Mouse (Mus musculus): ENCODE data around the gene Pcca.
"Not testable (repeated sequence)": the region's sequence is repeated elsewhere in the genome, so short reads cannot be mapped to it uniquely, and the experiment has no call there.

The Pcca gene

DNA sequence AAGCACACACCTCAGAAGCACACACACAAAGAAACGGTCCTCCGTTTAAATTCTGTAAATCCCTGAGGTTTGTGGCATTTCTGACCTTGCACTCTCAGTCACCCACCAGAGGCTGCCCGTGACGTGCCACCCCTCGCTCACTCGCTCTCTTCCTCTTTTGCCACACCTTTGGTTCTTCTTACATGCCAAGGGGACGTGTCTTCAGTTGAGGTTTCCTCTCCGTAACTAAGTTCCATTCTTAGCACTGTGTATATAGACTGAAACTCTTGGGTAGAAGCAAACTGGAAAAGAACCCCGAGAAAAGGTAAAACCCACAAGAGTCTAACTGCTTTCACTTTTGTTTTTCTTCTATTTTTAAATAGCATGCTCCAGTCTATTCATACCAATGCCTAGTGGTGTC lies 23.2 kb downstream of the Pcca start:
- intact Hi-C loops (cut with DNase I): no loop called here

DNA sequence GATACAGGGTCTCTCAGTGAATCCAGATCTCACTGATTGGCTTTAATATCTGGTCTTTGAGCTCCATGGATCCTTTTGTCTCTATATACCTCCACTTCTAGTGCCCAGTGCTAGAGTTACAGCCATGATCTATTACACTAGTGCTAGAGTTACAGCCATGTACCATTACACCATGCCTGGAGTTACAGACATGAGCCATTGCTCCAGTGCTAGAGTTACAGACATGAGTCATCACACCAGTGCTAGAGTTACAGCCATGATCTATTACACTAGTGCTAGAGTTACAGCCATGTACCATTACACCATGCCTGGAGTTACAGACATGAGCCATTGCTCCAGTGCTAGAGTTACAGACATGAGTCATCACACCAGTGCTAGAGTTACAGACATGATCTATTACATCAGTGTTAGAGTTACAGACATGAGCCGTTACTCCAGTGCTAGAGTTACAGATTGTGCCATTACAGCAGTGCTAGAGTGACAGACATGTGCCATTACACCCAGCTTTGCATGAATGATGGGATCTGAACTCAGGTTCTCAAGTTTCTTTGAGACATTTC lies 26.8 kb downstream of the Pcca start:
- intact Hi-C loops (cut with DNase I): not testable (repeated sequence)

DNA sequence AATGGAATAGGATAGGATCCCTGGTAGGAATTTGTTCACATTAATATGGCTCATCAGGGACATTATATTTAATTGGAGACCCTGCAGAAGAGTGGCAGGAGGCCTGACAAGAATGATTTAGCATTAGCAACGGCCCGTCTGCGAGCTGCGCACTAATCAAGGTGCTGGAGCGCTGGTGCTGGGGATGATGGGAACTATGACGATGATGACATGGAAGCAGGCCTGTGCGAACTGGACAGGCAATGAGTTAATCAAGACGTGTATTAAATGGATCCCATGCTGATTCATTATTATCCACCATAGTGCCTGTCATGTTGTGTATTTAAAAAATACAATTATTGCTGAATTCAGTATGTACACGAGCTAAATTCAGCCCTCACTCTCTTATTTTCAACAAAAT lies 36.7 kb downstream of the Pcca start:
- intact Hi-C loops (cut with DNase I): no loop called here

DNA sequence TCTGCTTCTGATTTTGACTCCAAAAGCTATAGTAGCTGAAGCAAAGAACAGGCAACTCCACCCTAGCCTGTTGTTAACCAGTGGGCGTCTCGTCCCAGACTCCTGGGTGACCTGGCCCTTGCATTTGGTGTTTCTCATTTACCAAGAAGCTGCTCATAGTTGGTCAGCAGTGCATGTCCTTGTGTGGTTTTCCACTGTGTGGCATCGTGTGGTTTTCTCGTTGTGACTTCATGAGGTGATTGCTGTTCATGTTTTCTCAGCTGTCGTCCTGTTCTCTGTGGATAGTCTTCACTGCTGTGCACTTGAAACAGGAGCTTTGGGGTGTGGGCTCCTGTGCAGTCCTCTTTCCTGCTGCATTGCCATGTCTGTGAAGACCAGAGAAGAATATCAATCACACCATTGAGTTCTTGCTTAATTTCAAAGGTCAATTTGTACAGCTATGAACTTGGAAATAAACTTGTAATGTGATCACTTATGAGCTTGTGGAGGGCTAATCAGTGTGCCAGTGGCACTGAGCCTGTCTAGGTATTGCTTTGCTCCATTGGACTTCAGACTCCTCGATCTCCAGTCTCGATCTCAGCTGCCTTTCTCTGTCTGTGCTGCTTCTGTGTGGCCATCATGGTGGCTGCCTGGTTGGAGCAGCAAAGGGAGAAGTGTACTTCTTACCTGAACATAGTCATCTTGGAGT lies 40.1 kb downstream of the Pcca start:
- intact Hi-C loops (cut with DNase I): no loop called here

DNA sequence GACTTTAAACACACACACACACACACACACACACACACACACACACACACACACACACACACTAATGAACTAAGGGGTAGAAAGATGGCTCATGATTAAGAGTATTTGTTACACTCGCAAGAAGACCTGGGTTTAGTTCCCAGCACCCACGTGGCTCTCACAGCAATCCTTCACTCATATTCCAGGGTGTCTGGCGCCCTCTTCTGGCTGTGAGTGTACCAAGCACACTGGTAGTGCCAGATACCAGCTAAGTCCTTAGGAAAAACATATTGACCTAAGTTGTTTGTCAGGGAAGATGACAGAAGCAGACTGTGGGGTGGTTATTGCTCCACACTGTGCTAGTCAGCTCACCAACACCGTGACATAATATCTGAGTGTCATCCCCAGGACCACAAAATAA lies 43.7 kb downstream of the Pcca start:
- intact Hi-C loops (cut with DNase I): no loop called here

DNA sequence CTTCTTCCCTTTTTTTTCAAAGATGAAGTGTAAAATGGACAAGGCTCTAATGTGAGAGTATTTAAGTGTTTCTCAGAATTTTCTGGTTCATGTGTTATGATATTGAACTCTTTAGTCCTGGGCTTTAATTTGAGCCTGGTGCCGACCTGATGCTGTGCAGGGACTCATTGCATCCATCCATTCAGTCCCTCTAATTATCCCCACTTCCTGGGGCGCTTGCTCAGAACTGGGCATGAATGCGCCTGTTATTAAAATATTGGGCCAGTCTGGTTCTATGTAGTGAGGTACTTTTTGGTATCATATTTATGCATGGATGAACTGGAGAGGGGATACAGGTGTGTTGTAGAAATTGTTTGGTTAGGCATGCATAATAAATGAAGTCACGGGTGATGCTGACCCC lies 47.9 kb downstream of the Pcca start:
- intact Hi-C loops (cut with DNase I): no loop called here

DNA sequence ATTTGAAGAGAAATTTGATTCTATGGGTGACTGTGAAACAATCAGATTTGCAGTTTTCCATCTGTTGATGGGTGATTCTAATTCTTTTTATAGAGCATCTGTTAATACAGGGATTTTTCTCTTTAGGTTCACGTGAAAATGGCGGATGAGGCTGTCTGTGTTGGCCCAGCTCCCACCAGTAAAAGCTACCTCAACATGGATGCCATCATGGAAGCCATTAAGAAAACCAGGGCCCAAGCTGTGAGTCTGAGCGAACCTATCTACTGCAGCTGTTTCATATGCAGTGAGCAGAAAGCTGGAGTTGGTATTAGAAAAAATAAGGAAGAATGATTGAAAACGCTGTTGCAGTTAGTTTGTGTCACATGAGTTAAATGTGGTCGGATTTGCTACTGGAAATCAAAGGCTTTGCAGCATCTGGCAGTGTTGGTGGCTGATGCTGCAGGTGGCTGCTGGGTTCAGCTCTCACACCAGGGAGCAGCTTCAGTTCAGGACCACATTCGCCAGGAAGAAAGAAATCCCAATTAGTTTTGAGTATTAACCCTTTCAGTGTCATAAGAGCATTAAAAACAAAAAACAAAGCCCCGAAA lies 48.5 kb downstream of the Pcca start:
- intact Hi-C loops (cut with DNase I): no loop called here

DNA sequence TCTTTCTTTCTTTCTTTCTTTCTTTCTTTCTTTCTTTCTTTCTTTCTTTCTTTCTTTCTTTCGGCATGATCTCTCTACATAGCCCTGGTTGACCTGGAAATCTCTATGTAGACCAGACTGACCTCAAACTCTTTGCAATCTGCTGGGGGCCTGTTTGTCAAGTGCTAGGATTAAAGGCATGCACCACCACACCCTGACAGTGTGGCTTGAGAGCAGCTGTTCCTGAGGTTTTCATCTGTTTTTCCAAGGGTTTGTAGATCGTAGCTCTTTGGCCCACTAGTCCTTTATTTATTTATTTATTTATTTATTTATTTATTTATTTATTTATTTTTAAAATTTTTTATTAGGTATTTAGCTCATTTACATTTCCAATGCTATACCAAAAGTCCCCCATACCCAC lies 50.0 kb downstream of the Pcca start:
- intact Hi-C loops (cut with DNase I): not testable (repeated sequence)

DNA sequence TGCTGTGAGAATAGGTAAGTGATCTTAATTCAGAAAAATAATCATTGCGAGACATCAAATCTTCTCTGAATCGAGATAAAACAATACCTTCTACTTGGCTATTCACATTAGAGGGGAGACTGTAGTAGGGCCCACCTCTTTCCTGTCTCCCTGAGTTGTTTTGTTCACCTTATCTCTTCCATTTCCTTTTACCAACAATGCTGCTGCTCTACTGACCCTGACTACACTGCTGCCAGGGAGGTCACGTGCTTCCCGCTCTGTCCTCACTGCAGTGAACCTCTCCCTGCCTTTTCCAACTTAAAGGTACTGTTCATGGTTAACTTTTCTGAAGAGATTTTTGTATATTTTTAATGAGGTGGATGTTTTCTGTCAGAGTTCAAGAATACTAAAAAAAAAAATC lies 52.8 kb downstream of the Pcca start:
- intact Hi-C loops (cut with DNase I): no loop called here

DNA sequence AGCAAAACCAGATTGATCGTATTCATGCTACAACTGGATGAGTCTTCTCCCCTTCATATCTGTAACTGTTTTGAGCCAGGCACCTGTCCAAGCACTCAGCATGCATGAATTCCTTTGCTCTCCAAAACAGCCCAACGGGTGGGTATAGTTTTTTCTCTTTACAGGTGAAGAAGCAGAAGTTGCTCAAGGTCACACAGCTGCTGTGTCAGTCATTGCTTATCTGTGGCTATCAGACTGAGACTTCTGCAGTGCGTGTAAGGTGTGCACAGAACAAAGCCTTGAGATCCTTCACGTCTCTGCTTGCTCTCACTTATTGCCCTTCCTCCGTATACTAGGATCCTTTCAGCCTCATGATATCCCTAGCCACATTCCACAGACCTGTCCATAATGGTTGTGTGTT lies 63.4 kb downstream of the Pcca start:
- intact Hi-C loops (cut with DNase I): no loop called here

DNA sequence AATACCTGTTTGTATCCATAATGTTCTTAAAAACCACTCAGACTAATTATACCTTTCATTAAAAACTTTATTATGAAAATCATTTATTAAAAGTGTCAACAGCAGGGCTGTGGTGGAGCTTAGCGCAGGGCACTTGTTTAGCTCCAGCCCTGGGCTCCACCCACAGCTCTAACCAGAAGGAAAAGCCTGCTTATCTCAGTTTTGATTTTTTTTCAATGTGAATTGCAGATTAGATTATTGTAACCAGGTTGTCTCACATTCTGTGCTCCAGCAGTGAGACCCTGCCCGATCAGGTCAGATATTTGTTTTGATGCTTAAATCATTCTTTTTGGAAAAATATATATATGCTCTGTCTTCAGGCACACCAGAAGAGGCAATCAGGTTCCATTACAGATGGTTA lies 64.7 kb downstream of the Pcca start:
- intact Hi-C loops (cut with DNase I): no loop called here

DNA sequence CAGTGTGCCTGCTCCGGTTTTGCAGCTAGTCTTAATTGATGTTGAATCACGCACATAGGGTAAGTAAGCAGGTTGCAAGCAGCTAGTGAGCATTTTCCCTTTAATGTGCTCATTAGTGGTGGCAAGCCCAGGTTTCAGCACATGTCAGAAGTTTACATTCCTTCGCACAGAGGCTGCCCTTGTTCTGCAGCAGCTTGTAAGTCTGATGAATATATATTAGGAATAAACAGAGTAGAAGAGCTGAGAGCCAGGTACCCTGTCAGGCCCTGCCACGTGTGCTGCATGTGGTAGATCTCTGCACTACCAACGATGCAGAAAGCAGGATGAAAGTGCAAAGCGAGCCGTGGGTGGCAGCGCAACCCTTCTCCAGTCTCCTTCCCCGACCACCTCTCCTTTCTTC lies 65.7 kb downstream of the Pcca start:
- intact Hi-C loops (cut with DNase I): no loop called here

DNA sequence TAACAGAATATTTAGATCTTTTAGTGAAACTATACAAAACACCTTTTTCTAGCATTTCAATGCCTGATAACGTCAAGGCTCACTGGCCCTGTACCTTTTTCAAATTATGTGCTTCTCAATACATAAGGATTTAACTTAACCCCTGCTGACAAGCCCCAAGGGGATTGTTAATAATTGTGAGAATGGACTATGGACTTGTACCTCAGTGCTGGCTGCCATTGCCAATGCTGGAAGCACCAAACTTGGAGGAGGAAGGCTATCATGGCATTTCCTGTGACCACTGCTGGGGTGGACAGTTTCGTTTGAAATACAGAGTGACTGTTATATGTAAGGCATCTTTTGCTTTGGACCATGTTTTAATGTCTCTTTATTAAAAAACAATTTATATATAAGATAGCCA lies 68.6 kb downstream of the Pcca start:
- intact Hi-C loops (cut with DNase I): no loop called here

DNA sequence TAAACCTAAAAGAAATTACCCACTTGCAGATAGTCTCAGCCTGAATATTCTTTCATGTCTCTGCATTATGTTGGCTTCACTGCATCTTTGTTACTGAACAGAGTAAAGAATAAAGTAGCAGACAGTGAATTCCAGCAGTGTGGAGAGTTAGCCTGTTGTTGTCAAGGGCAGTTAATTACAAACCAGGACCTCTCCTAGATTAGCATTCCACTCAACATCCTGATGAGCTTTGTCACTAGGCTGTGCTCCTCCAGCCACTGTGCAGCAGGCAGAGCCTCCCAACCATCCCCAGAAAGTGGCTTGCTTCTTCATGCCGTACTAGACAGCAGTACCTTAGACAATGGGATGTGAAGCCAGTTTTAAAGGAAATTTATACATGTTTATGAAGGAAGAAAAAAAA lies 72.4 kb downstream of the Pcca start:
- intact Hi-C loops (cut with DNase I): no loop called here

DNA sequence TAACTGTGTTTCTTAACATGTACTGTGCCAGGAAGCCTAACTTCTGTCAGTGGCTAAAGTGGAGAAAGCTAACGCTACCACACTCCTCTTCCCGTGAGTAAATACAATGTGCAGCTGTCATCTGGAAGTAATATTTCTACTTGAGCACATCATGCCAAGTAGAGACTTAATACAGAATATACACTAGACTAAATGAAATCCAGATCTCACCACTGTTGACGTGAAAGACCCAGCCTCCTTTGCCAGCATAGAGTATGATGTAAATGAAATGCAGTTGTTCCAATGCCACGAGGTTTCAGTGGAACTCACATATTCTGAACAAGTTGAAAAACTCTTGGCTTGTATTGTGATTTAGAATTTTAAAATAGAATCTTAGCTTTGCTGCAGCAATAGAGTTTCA lies 73.3 kb downstream of the Pcca start:
- intact Hi-C loops (cut with DNase I): no loop called here

DNA sequence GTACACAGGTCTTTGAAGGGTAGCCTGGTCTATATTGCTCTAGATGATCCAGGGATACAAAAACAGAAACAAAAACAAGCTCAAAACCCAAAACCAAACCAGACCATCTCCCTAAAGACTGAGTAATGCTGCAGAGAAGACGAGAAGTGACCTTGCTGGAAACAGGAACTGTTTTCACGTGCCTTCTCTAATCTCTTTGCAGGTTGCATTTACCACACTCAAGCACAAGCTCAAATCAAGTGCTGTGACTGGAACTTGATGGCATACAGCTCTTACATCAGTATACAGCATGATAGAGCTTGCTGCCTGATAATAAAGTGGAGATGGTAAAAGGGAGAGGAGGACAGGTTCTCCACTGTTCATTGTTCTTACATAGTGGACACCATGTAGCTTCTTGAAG lies 74.2 kb downstream of the Pcca start:
- intact Hi-C loops (cut with DNase I): no loop called here

DNA sequence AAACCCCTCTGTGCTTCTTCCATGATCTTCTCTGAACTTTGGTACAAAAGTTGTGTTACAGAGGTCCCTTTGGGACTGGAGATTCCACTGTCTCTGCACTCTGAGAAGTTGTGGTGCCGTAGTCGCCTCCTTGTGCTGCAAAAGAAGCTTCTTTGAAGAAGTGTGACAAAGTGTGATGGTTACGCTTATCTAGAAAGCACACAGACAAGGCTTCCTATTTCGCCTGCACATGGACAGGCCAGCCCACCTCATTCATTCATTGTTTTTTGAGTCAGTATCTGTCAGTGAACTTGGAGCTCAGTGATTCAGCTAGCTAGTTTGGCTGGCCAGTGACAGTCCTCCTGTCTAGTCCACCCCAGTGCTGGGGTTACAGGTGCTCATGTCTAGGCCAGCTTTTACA lies 76.9 kb downstream of the Pcca start:
- intact Hi-C loops (cut with DNase I): no loop called here

DNA sequence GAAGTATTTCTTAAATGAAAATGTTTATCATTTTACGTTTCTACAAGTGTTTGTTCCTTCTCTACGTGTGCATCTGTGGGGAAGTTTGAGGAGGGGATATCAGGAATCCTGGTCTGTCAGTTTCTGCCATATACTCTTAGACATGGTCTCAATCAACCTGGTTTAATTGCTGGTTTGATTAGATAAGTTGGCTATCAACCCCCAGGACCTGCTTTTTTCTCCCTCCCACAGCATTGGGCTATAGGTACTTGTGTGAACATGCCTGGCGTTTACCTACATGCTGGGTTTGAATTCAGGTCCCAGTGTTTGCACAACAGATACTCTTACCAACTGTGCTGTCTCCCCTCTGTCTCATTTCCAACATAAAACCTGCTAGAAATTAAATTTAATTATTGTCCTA lies 78.2 kb downstream of the Pcca start:
- intact Hi-C loops (cut with DNase I): no loop called here

DNA sequence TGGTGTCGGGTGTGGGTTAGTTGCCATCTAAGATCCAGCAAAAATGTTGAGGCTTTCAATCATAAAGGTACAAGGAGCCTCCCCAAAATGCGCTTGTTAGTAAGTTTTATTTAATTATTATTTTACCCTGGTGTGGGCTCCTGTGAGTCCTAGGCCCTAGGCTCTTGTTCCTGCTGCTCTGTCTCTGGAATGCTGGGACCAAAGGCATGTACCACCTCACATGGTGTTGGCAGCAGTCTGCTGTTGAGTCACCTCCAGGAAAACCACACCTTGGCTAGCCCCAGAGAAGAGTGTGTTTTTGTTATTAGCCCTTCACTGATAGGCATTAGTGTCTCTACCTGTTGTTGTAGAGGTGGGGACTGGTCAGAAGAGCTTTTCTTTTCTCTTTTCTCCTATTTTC lies 83.5 kb downstream of the Pcca start:
- intact Hi-C loops (cut with DNase I): no loop called here

DNA sequence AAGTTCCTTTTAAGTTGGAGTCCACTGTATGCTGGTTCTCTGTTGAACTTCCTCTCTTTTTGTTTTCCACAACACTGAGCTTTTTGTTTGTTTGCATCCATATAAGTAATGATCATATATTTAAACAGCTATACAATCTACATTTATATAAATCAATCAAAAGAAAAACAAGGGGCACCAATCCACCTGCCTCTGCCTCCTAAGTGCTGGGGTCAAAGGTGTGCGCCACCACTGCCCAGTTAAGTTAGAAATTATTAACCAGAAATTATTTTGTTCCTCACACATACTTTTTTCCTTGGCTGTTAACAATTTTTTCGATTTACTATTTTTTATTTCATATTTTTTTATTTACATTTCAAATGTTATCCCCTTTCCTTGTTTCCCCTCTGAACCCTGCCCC lies 99.3 kb downstream of the Pcca start:
- intact Hi-C loops (cut with DNase I): loop anchor here (10.0 kb wide), 1 partner anchor 409 kb away; no protein-coding TSS in a partner anchor

DNA sequence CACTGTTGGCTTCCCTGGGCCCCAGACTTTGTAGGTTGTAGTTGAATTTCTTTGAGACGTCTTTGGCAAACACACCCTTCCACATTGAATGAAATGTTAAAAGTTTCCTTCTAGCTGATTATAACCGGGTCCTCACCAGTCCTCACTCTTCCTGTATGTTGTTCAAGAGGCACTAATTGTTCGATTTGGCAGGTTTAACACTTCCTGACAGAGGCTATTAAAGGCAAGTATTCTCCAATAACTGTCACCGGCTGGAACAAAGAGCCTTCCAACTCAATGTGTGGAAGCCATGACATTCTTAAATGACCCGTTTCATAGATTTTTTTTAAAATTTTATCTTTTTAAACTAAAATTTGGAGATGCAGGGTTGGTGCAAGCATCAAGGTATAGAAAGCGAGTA lies 102.5 kb downstream of the Pcca start:
- intact Hi-C loops (cut with DNase I): loop anchor here (10.0 kb wide), 1 partner anchor 412 kb away; no protein-coding TSS in a partner anchor

DNA sequence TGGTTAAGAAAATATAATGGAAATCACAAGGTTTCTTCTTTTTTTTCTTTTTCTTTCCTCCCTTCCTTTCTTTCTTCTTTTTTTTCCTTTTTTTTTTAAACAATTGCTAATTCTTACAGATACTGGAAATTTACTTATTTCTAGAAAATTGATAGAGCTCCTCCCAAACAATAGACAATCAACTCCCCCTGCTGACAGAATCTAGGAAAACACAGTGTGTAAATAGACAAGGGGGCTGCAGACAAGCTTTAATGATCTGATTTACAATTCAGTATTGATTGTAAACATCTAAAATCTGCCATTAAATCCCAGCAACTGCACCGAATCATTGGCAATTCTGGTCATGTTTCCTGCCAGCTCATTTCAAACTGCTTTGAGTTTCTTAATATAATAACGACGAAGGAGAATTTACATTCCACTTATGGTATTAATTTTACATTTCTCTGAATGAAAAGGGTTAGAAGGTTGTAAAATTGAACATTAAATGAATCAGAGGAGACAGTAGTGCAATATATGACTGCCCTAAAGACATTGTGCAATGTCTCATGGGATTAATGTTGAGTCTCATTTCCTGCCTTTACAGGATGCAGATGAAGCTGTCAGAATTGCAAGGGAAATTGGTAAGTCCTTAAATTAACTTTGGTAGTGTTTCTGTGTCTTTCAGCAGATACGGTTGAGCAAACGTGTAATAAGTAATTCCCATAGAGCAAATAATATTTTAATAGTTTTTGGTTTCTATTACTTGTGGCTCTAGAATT lies 103.9 kb downstream of the Pcca start:
- intact Hi-C loops (cut with DNase I): loop anchor here (10.0 kb wide), 1 partner anchor 413 kb away; no protein-coding TSS in a partner anchor

Data from adrenal gland (tissue).